Mouse (Mus musculus) left cerebral cortex, postnatal 25 days (tissue): Measurements from ENCODE around the gene Adcy9. TPM values are rescaled to one million over a fixed set of nuclear protein-coding genes. Genes with fewer than 3 reads are reported as not detected.
A peak's percentile ranks its signal among the peaks of the same experiment; 100 is the strongest.
"Not testable (repeated sequence)": the region's sequence is repeated elsewhere in the genome, so short reads cannot be mapped to it uniquely, and the experiment has no call there.

Experiments
- DNase-seq, 2 experiments: peaks; one replicate each; pipeline ENCODE4 v3.0.0; 2022; ENCODE audit warnings: low spot score in 2 of 2, mixed read lengths in 1 of 2
- intact Hi-C: fragments of 180-260 bp; cut with DNase I; formaldehyde crosslinking; loops from one replicate; pipeline ENCODE4 v1.15.1; 2025
- total RNA-seq, 2 experiments: library from RNA; stranded (reverse); gene quantifications; 2 replicates each; pipeline ENCODE4 v1.2.3; 2021

Adcy9 gene
- total RNA-seq, 2 experiments from 2014 or later, result 66.7 to 67.7 TPM

GRCm38 (mm10) chr16:4339216-4339615 lies 81.1 kb downstream of the Adcy9 start:
- not testable (repeated sequence) for DNase-seq

GRCm38 (mm10) chr16:4337269-4337668 lies 83.0 kb downstream of the Adcy9 start:
- intact Hi-C loops, result no loop called here
- no peak for DNase-seq

More at GRCm38 (mm10) chr16:4339216-4339615, 81.1 kb downstream of the Adcy9 start:
- intact Hi-C loops, result not testable (repeated sequence)

DNA sequence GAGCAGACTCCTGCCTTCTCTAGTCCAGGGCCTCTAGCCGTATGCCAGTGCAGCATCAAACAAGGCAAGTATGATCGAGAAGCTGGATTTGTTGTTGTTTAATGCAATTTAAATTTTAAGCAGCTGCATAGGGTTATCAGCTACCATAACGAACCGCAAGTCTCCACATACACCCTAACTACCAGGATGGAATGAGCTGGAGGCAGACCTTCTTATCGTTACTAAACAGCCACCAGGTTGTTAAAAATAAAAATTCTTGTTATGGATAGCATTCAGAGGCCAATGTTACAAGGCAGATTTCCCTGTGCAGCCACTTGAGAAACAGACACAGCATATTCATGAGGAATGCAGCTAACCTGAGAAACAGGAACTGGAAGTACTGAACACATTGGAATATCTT lies 86.5 kb downstream of the Adcy9 start:
- DNase-seq, result no peak
- intact Hi-C loops, result no loop called here

GRCm38 (mm10) chr16:4333371-4333770 lies 86.9 kb downstream of the Adcy9 start:
- no peak for DNase-seq
- intact Hi-C loops, result no loop called here

GRCm38 (mm10) chr16:4327081-4327480 lies 93.2 kb downstream of the Adcy9 start:
- no peak for DNase-seq
- intact Hi-C loops, result no loop called here

GRCm38 (mm10) chr16:4325801-4326200 lies 94.5 kb downstream of the Adcy9 start:
- intact Hi-C loops, result no loop called here
- DNase-seq, result peak in 1 of 2 experiments; percentile 63

DNA sequence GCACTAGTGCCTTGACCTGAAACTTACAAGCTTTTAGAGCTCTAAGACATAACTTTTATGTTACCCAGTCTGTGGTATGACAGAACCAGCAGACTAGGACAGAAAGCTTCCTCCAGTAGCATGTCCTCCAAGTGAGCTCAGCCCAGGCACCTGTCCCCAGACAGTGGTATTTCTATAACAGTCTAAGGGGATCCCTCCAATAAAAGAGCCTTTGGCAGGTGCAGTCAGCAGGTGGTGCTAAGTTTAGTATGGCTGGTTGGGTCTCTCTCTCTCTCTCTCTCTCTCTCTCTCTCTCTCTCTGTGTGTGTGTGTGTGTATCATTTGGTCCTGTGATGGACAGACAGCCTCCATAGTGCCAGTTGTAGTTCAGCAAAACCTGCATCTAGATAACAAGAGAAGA lies 95.3 kb downstream of the Adcy9 start:
- no peak for DNase-seq
- intact Hi-C loops, result no loop called here

- DNase-seq, result peak in 1 of 2 experiments; percentile 44
- intact Hi-C loops, result no loop called here
Observed at GRCm38 (mm10) chr16:4320856-4321255, 99.4 kb downstream of the Adcy9 start.

GRCm38 (mm10) chr16:4318001-4318526 lies 102.2 kb downstream of the Adcy9 start:
- intact Hi-C loops, result no loop called here
- peak; percentile 23 to 41 for DNase-seq

- intact Hi-C loops, result loop anchor here (1.0 to 2.0 kb wide), 3 partner anchors 103 to 226 kb away; no protein-coding TSS in a partner anchor
- peak; percentile 85 to 93 for DNase-seq
Observed at GRCm38 (mm10) chr16:4316094-4316474, 104.2 kb downstream of the Adcy9 start.

- DNase-seq, result no peak
- intact Hi-C loops, result loop anchor here (1.0 to 2.0 kb wide), 3 partner anchors 103 to 227 kb away; no protein-coding TSS in a partner anchor
Observed at GRCm38 (mm10) chr16:4315352-4316093, 104.8 kb downstream of the Adcy9 start.

- intact Hi-C loops, result no loop called here
- no peak for DNase-seq
Observed at GRCm38 (mm10) chr16:4314891-4315290, 105.4 kb downstream of the Adcy9 start.

- intact Hi-C loops, result no loop called here
Observed at GRCm38 (mm10) chr16:4312018-4312417, 108.3 kb downstream of the Adcy9 start.

DNA sequence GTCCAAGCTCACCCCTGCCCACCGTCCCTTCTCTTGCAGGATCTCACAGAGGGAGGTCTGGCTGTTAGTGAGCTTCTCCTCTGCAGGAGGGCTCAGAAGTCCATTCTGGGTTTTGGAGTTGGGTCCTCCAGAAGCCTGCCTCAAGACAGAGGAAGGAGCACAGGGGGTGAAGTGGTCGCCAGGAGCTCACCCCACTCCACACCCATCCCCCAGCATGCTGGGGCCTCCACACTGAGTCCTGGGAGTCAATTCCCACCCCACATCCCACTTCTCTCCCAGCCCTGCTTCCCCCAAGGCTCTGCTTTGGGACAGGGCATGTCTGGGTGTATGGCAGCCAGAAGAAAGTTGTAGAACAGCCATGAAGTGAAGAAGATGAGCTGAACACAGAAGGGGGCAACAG lies 108.7 kb downstream of the Adcy9 start:
- intact Hi-C loops, result no loop called here
- DNase-seq, result no peak

More at GRCm38 (mm10) chr16:4312018-4312417, 108.3 kb downstream of the Adcy9 start:
- DNase-seq, result no peak

DNA sequence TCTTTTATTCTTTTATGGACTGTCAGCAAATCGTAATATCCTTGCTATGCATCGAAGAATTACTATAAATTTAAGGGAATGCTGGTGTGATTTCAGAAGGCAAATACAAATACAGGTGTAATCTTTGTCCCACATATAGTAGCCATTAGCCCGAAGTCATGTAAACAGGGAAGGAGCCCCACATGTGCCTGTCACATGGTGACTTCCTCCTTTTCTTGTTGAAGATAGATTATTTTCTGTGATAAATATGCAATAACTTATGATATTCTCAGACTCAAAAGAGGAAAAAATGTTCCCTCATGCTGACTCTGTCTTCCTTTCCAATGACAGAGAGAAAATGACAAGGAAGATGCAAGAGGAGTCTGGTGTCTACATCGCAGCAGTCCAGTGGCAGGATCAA lies 112.5 kb downstream of the Adcy9 start:
- no peak for DNase-seq
- intact Hi-C loops, result loop anchor here (5.0 kb wide), 1 partner anchor 300 kb away; no protein-coding TSS in a partner anchor

DNA sequence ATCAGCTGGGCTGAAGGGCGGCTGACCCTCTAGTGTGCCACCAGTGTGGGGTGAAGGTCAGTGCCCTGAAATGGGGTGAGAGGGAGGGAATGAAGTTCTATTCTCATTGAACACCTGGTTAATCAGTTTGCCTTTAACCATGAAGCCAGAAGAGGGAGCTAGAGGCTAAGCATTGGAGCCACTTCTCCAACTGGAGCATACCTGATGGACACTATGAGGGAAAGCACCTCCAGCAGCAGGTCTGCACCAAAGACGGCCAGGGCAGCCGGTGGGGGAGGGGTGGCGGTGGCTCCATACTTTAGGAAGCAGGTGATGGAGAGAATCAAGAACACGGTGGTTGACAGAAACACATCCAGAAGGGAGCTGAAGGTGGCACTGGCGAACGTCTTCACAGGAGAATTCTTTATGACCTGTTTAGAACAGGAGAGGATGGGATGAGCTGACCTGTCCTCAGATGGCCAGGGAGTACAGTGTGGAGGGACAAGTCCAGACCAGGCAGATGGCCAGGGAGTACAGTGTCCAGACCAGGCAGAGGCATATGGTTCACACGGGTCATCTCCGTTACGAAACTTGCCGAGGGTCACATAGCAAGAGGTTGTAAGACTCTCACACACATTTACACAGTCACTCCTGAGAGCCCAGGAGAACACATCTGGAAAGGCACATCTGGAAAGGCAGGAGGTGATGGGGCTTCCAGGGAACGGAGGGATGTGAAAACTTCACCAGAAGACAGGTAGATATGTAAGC lies 115.9 kb downstream of the Adcy9 start:
- peak in 1 of 2 experiments; percentile 39 for DNase-seq
- intact Hi-C loops, result no loop called here

- intact Hi-C loops, result no loop called here
- no peak for DNase-seq
Observed at GRCm38 (mm10) chr16:4303554-4303953, 116.7 kb downstream of the Adcy9 start.

DNA sequence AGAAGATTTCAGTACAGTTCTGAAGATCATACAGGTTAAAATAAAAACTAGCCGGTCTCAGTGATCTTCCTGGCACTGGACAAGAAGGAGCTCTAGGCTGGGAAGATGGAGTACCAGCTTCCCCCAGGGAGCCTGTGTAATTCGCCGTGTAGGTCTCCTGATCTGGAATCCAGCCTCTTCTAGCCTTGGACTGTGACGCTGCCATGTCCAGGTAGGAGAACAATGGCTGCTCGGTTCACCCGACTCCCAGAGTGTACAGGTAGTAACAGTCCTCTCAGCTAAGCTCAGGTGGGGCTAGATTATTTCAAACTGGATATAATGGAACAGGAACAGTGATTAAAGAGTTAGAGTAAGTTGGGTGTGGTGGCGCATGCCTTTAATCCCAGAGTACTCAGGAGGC lies 120.0 kb downstream of the Adcy9 start:
- intact Hi-C loops, result no loop called here
- DNase-seq, result no peak

- no peak for DNase-seq
- intact Hi-C loops, result no loop called here
Observed at GRCm38 (mm10) chr16:4293259-4293658, 127.0 kb downstream of the Adcy9 start.

GRCm38 (mm10) chr16:4289507-4289906 lies 130.8 kb downstream of the Adcy9 start:
- intact Hi-C loops, result loop anchor here (2.0 kb wide), 1 partner anchor 213 kb away; the partner anchor contains the start of gene Trap1
- DNase-seq, result peak in 1 of 2 experiments; percentile 46
